Mouse (Mus musculus): Measurements from ENCODE around the gene Olfr606.
"Not testable (repeated sequence)": the region's sequence is repeated elsewhere in the genome, so short reads cannot be mapped to it uniquely, and the experiment has no call there.

DNA sequence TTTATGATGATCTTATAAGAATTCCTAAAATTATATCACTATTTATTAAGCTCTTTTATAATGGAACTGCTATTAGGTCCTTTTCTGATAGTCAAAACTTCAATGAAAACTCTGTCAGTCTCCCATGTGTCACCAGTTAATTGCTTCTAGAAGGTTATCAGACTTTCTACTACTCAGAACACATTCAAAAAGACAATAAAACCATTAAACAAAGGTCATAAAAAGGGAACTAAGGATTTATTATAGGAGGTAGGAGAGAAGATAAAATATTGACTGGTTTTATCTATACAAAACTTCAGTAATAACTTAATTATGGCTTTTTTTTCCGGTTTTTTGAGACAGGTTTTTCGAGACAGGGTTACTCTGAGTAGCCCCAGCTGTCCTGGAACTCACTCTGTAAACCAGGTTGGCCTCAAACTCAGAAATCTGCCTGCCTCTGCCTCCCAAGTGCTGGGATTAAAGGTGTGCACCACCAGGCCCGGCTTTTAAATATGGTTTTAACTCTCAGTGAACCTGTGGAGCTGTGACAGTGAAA, 42.3 kb upstream of the Olfr606 start:
- TF ChIP-seq POLR2A (IDR thresholded peaks at IDR 0.05; ENCODE audit: borderline replicate concordance, extremely low read depth, insufficient read depth, insufficient read length, poor library complexity, severe bottlenecking); CTCF (IDR thresholded peaks at IDR 0.05; ENCODE audit: borderline replicate concordance, extremely low read depth, insufficient read depth, insufficient read length): not testable (repeated sequence)
